In the genomic region with DNA sequence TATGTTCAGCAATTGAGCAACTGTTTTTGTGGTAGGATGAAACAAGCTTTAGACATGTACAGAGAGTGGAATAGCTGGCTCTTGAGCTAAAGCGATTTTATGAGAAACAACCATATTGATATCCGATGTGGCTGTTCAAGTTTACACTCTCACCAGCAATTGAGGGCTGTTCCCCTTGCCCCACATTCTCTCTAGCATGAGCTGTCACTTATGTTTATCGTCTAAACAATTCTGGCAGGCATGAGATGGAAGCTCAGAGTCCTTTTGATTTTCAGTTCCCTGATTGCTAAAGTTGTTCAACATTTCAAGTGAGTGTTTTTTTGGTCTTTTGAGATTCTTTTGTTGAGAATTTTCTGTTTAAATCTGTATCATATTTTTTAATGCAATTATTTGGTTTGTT, we compare ENCODE assay signal across 25 mouse cellular contexts.
"Had no signal": no experiment of that assay in that cellular context is flagged by ENCODE, and none has a peak within 500 bp of the region (broad histone marks: within the 10 kb centered on the region; RNA-seq: fewer than 3 reads in every experiment).

No protein-coding gene starts in this region.

- H3K27me3 ChIP-seq: heart, embryonic 12.5 days; hindbrain, embryonic 12.5 days; intestine, embryonic 15.5 days; limb, embryonic 12.5 days had no signal

- H3K9ac ChIP-seq: heart, embryonic 12.5 days; hindbrain, embryonic 12.5 days; hindbrain, embryonic 14.5 days; intestine, embryonic 15.5 days; limb, embryonic 12.5 days had no signal

- H3K36me3 ChIP-seq: heart, embryonic 10.5 days; heart, embryonic 12.5 days; hindbrain, embryonic 10.5 days; hindbrain, embryonic 12.5 days; intestine, embryonic 15.5 days; limb, embryonic 10.5 days; limb, embryonic 12.5 days had no signal

- ATAC-seq: hindbrain, embryonic 16.5 days; inflammation-experienced regulatory T-cells, adult 6 months; intestine, embryonic 15.5 days; intestine, postnatal 0 days had no signal

- H3K4me1 ChIP-seq: heart, embryonic 10.5 days; heart, embryonic 12.5 days; hindbrain, embryonic 10.5 days; hindbrain, embryonic 12.5 days; intestine, embryonic 15.5 days; limb, embryonic 10.5 days; limb, embryonic 12.5 days had no signal

- H3K4me3 ChIP-seq: gastrocnemius, adult 2 months; heart, embryonic 10.5 days; heart, embryonic 12.5 days; hindbrain, embryonic 10.5 days; hindbrain, embryonic 12.5 days; intestine, embryonic 15.5 days; layer of hippocampus, adult 2 months; limb, embryonic 10.5 days; limb, embryonic 12.5 days had no signal

- H3K27ac ChIP-seq: gastrocnemius, adult 2 months; heart, embryonic 10.5 days; hindbrain, embryonic 10.5 days; hindbrain, embryonic 12.5 days; hindbrain, embryonic 14.5 days; intestine, embryonic 15.5 days; layer of hippocampus, adult 2 months; limb, embryonic 10.5 days; limb, embryonic 12.5 days had no signal

- H3K4me2 ChIP-seq: heart, embryonic 12.5 days; hindbrain, embryonic 12.5 days; hindbrain, embryonic 14.5 days; intestine, embryonic 15.5 days; limb, embryonic 12.5 days; liver, embryonic 11.5 days had no signal

- H3K9me3 ChIP-seq: heart, embryonic 10.5 days; heart, embryonic 12.5 days; hindbrain, embryonic 10.5 days; hindbrain, embryonic 12.5 days; intestine, embryonic 15.5 days; limb, embryonic 10.5 days; limb, embryonic 12.5 days had no signal

- DNase-seq: gastrocnemius, adult 2 months; gastrocnemius, postnatal 10 days; gastrocnemius, postnatal 25 days; heart, adult 18-20 months; heart, postnatal 10 days; heart, postnatal 4 days; kidney, adult 18-20 months; kidney, adult 8-10 months; kidney, postnatal 10 days; kidney, postnatal 25 days; kidney, postnatal 4 days; liver had no signal
